Mouse (Mus musculus) retina, embryonic 14.5 days (tissue): ENCODE data around the gene Dnajc6.

Experiments
- DNase-seq: peaks from one replicate; pipeline ENCODE4 v3.0.0-alpha.2; 2015; ENCODE audit warnings: low spot score

The Dnajc6 gene

DNA sequence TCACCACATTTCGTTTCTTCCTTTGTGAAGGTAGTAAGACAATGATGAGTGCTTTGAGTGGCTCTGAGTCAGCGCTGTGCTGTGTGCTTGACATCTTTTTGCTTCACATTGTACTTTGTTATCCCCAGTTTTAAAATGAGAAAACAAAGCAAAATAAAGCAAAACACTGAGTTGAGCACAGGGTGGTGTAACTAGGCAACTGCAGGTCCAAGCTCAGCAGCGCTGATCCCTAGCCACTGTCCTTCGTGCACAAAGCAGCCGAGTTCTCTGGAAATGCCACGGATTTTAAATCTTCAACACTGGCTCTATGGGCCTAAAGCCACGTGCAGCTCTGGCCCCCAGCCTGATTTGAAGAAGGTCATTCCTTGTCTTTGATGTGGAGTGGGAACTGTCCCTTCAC is 72.6 kb downstream of the Dnajc6 start:
- no peak for DNase-seq

DNA sequence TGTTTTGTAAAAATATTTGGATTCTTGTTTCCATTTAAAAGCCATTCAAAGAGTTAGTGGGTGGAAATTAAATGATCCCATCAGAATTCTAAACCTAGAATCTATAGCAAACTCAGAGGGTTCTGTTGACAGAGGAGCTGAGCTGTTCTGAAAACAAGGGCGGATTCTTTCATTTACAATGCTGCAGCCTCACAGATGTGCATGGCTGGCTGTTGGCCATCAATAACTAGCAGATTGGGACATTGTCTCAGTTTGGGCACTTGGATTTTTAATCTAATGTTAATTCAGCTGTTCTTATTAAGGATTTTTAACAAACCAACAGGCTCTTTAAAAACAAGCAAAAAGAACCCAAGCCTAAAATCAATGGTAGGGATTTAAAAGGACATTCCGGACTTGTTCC is 75.7 kb downstream of the Dnajc6 start:
- no peak for DNase-seq

DNA sequence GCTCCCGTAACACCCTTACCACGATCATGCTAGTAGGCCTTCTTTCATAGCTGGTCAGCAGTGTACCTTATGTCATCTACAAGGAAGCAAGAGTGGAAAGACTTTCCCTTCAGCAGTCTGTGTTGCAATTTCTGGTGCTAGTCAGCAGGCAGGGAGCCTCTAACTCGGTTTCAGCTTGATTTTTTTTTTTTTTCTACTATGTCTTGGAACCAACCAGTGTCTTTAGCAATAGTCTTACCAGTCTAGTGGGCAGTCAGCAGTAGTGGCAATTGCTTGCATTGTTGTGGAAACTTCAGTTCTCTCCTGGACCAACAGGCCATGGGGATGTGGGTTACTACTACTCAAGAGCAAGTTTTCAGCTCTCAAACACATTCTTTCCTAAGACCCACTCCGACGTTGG is 78.9 kb downstream of the Dnajc6 start:
- DNase-seq: no peak

DNA sequence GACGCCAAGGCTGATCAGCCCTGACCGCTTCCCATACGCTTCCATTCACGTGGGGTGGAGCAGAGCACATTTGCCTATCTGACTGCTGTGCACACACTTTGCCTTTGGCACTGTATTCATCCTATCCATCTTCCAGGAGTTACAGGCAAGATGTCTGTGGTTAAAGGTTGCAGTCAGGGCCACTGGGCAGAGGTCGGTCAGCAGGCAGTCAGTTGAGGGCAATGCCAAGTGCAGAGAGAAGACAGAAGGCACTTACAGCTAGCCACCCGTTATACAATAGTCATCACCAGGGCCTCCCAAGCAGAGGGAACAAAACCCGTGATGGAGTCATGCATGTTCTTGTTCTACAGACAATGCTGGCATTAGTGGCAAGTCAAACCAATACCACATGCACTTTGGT is 82.3 kb downstream of the Dnajc6 start:
- no peak for DNase-seq

DNA sequence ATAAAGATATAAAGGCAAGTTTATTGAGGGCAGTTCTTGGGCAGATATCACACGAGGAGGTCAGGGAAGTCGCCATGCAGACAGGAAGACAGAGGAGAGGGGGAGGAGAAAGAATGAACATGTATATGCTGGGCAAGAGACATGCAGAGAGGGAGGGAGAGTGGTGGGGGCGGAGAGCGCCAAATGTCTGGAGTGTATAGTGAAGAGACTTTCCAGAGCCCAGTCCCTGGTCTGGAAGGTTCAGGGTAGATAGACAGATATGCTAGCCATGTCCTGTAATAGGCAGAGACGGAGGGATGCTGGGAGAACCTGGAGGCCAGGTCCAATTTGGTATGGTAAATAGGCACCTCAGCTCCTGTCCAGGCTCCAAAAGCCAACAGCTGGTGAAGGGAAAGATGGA is 83.1 kb downstream of the Dnajc6 start:
- DNase-seq: no peak

DNA sequence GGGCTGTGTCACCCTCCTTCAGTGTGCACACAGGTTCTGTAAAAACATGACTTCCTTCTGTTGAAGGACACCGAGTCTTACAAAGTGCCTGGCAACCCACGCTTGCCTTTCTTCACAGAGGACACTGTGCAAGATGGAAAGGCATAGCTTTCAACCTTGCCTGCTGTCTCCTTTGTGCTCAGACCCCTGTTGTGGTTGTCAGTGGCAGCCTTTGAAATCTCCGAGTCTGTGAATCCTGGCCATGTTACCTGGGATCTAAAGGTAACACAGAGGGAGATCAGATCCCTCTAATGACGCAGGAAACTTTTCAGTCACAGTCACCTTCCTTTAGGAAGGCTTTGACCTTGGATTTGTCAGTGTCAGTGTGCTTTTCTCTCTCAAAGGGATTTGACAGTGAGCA is 84.7 kb downstream of the Dnajc6 start:
- no peak for DNase-seq

DNA sequence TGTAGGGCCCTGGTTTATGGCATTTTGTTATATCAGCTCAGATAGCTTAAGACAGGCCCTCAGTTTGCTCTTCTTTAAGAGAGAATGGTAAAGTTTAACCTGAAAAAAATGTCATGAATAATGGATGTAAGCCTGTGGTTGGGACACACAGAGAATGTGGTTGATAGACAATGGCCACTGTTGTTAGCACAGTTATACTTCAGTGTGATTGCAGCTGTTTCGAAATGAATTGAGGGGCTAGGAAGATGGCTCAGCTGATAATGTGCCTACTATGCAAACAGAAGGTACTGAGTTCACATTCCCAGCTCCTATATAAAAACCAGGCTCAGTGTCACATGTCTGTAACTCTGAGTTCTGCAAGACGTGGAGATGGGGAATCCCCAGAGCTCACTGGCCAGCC is 86.4 kb downstream of the Dnajc6 start:
- no peak for DNase-seq

DNA sequence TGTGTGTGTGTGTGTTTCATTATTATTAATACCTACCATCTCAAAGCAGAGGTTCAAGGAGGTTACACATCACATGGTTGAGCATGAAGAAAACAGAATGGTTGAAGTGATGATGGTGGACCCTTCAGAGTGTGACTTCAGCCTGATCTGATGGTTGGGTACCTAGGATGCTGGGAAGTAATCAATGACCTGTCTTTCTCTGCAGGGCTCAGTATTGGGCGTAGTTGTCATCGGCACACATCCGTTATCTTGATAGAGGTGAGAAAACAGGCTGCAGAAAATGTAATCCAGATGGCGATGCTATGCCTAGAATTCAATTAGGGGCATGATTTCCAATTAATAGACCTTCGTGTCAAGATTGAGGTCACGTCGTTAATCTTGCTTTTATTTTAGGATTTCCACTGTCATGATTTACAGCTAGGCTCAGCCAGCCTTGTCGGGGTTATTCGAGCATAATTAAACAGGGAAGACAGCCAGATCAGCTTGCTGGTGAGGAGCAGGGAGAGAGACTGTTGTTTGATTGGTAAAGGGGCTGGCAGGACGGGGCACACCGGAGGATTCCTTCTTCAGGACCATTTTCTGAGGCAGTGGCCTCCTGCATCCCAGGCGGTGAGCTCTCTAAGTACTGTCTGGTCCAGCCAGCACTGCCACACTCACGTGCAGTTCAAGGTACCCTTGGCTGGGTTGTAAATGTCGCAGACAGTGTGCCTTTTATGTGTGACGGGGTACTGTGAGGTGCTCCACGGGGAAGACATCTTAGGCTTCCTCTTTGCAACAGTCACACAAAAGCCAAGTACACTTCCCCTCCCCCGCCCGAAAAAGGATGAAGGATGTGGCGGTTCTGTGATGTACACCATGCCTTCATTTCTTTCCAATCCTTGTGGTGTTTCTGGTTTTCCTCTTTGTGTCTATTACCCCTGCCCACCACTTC is 88.3 kb downstream of the Dnajc6 start:
- DNase-seq: peak; percentile 75

DNA sequence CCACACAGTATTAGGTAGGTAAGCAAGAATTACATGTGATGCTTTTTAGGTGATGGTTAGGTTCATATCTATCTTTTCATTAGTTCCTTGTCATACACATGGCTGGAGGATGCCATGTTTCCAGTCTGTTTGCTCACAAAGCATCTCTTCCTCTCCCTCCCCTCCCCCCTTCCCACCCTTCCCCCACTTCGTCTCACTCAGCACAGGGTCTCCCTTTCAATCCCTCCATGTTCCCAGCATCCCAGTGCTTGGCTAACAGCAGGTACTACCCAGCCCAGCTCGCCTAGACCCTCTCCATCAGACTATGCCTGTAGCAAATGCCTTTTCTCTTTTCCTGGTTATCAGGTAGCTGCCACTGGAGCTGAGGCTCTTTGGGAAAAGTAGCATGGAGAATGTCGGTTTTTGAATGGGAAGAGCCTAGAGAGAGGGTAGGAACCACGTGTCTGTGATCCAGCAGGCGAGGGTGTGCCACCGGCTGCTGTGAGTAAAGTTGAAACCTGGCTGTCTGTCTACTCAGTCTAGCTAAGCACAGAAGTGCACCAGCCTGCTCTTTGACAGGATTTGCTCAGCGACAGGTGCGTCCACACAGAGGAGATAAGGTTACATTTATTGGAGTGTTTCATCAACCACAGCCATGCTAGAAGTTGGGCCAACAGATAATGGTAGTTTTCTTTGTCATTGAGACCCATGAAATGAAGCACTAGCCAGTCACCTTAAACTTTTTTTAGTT is 89.2 kb downstream of the Dnajc6 start:
- DNase-seq: peak; percentile 25

DNA sequence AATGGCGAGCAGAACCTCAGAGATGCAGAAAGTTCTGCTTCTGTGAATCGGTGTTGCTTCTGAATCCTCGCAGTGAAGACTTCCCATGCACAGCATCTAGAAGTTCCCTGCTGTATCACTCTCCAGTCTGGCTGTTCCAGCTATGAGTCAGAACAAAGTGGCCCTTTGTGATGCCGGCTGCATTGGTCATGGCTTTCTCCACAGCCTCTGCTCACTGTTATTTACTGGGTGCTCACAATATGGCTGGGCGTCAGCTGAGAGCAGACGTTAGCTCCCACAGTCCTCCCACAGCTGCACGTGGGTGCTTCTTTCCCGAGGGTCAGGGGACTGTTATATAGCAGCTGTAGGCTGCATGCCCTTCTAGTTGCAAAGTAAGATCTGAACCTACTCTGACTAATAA is 92.5 kb downstream of the Dnajc6 start:
- DNase-seq: peak; percentile 17

DNA sequence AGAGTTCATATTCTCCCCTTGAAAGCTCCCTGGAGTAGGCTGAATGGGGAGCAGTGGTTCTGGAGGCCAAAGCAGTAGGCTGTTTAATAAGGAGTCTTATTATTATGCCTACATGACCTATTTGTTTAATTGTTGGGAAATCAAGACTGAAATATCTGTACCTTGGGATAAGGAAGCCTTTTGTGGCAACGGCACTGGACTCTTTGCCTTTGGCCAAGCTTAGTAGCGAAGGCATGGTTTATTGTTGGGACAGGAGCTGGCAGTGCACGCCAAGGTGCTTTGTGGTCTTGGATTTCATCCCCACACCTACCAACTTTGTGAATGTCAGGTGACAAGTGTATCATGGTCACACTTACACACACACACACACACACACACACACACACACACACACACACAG is 93.3 kb downstream of the Dnajc6 start:
- no peak for DNase-seq

DNA sequence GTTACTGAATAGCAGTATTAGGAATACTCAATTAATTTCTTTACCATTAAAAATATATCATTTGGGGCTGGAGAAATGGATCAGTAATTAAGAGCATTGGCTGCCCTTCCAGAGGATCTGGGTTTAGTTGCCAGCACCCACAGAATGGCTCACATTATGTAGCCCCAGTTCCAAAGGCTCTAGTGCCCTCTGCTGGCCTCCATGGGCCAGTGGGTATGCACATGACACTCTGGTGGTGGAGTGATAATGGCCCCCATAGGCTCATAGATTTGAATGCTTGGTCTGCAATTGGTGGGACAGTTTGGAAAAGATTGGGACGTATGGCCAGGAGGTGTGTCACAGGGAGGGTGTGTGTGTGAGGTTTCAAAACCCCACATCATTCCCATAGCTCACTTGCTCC is 95.0 kb downstream of the Dnajc6 start:
- no peak for DNase-seq

DNA sequence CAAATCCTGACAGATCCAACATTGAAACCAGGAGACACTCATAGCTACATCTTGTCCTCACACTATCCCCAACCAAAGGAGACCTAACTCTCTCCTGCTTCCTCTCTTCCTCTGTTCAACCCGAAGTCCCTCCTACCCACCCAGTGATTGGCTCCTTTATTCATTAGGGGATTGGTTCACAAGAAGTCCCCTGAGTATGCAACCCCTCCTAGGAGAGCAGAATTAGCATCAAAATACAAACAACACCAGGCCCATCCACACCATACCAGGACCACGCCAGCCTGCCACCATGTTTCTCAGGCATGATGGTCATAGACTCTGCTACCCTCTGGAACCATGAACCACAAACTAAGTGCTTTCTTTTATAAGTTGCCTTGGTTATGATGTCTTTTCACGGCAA is 96.0 kb downstream of the Dnajc6 start:
- DNase-seq: no peak

DNA sequence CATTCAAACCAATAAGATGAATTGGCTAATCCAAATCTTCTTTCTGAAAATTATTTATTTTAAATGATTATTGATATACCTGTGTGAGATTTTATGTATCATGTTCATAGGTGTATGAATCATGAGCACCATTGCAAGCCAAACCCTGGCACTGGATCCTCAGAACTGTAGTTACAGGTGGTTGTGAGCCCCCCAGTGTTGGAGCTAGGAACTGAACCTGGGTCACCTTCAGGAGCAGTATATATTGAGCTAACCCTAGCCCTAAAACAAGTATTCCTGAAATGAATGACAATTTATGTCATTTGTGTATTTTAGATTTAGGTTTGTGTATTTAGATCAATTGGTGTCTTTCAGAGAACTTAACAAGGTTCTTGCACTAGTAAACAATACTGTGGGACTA is 105.3 kb downstream of the Dnajc6 start:
- peak; percentile 51 for DNase-seq

DNA sequence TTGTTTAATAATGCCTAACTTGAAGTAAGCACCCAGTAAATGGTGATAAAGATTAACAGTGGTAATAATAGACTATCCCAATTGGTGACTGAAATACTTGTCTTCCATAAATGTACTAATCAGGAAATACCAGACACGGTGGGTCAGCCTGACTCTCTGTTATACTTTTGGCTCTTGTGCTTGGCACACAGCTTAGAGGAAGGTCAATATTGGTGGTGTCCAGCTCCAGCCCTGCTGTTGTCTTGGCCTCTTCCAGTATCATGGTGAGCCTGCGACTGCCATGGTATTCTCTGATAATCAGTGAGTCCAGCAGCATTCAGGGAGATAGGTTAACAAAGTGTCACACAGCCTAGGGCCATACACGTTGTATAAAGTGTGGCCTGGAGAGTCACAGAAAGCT is 107.2 kb downstream of the Dnajc6 start:
- no peak for DNase-seq

DNA sequence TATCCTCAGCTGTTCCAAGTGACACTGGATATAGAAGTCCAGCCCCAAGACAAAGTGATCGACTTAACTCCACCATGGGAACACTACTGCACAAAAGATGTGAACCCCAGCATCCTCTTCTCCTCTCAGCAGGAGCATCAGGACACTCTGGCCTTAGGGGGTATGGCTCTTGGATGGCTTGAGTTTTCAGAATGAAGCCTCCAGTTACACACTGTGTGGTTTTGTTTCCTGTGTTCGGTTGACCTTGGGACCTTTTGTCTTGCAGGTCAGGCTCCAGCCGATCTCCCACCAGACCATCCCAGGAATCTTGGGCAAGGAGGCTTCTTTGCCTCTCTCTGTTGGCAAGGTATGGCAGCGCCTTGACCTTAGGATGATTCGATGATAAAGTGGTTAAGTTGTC is 120.1 kb downstream of the Dnajc6 start:
- no peak for DNase-seq

DNA sequence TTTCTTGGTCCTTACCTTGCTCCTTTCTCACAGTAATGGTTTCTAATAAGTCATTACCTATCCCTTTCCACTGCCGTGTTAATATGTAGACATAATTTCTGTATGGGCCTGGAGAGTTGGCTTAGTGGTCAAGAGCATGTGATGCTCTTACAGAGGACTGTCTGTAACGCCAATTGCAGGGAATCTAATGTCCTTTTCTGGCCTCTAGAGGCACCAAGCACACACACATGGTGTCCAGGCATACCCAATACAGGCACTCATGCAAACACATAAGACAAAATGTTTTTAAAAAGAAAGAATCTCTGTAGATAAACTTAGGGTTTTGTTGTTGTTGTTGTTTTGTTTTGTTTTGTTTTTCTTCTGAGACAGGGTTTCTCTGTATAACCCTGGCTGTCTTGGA is 121.3 kb downstream of the Dnajc6 start:
- no peak for DNase-seq

DNA sequence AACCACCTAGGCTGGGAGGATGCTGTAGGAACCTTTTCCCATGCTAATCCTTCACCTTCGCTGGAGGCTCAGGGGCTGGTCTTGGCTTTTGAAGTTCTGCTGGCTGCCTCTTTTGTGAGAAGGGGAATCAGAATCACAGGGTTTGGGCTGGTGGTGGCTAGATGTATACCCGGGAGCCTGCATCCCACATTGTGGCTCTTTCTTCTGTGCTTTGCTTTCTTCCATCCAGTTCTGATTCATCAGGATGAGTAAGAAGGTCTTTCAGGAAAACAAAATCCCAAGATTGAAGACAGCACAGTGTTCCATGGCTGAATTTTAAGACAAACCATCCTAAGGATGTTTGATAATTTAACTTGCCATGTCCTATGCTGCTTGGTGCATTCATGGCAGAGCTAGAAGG is 123.8 kb downstream of the Dnajc6 start:
- no peak for DNase-seq

DNA sequence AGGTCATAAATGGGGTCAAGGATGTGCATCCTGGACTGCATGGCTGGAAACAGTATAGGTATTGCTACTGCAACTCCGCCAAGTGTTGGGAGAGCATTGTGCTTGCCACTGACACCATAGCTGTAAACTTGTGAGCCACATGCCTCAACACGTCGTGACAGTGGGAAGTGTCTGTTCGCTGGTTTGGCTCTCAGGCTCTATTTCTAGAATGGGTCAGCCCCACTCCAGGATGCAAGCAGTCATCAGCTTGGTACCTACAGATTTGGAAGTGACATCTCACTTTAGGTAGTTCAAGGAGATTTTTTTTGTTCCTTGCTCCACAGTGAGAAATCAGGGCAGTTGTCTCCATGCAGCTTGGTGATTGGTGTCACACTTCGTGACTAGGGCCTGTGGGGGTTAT is 124.8 kb downstream of the Dnajc6 start:
- no peak for DNase-seq

DNA sequence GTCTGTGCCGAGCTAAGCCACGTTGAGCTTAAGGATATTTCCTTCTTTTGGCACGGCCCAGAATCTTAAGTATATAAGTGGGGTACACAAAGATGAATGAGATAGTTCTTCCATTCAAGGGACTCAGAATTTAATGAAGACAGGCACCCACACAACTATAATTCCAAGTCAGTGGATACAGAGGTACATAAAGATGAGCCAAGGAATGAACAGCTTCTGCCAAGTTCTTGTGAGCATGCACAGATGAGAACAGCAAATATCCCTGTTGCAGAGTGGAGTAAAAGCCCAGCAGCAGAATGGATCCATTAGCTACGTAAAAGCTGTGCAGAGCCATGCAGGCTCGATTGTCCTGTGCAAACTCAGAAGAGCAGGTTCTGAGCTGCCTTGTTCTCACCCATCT is 128.8 kb downstream of the Dnajc6 start:
- DNase-seq: no peak

DNA sequence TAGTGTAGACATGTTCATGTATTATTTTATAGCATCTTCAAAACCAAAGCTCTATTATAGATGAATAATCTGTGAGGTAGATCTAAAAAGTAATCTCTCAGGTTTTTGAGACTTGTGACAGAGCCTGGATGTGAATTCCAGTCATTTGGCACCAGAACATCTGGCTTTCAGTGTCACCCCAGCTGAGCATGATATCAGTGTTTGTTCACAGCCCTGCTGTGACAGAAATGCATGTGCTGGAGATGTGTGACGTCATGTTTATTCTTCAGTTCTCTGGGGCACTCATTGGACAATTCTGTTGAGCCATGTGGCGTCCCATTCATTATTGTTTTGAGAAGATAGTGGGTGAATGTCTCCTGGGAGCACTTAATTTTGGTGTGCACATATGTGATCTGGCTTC is 139.1 kb downstream of the Dnajc6 start:
- DNase-seq: no peak

DNA sequence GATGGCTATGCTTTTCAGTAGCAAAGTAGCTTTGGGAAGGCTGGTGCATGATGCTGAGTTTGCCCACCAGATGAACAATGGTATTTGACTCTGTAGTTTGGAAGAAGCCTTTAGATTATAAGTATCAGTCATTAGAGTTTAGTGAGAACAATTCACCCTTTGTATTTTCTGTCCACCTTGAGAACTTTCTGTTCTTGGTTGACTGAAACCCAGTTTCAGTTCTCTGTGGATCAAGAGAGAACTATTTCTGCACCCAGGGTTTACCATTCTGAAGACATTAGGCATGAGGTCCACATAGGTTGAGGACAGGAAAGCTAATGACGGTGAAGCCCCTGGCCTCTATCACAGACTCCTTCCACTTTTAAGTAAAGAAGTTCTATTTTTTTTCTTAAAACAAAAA is 141.0 kb downstream of the Dnajc6 start:
- no peak for DNase-seq

DNA sequence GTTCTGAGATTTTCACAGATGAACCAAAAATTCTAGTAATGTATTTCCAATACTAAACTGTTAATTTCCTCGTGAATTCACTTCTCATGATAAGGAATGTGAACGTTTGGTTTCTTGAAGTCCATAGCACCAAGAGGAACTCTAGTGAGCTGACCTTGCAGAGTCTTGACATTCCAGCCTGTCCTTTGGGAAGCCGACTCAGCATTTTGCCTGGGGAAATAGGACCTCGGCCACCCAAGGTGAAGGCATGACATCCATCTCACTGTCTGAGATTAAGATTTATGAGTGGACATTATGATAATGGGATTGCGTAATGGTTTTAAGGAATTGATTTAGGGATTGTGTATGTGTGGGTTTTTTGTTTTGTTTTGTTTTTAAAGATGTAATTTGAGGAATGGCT is 144.2 kb downstream of the Dnajc6 start:
- no peak for DNase-seq

DNA sequence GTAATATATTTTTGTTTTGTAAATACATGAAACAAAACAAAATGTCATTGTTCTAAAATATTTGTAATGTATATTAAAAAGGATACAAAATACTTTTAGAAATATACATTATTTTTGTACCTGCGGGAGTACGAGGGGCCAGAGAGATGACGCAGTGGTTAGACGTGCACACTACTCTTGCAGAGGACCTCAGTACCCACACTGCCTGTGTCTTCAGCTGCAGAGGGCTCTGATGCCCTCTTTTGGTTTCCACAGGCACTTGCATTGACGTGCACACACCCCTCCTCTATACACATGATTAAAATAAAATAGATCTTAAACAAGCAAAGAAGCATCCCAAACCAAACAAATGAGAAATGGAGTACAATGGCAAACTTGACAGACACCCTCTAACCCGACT is 146.3 kb downstream of the Dnajc6 start:
- DNase-seq: no peak
